Mouse (Mus musculus) hindbrain, embryonic 16.5 days (tissue): ENCODE measurements around the gene 9430097D07Rik. TPM values are rescaled to one million over a fixed set of nuclear protein-coding genes. Genes with fewer than 3 reads are reported as not detected.
A peak's percentile ranks its signal among the peaks of the same experiment; 100 is the strongest.

Experiments used
- ATAC-seq: fragments of 200-750 bp; cut with Nextera tagmentation; 2 replicates; pipeline ENCODE4 v1.8.0; 2017; ENCODE audit warnings: moderate TSS enrichment, moderate library complexity
- H3K27ac ChIP-seq: fragments of 300-500 bp; sonication (generic); 2 replicates; pipeline ENCODE4 v1.5.1; 2014; ENCODE audit warnings: low read depth, mild to moderate bottlenecking, control low read depth, low read length, moderate library complexity
- H3K27me3 ChIP-seq: fragments of 300-500 bp; sonication (generic); replicated peaks from 2 replicates; pipeline ENCODE4 v1.6.1; 2014; ENCODE audit warnings: low read length; ENCODE audit not compliant: control insufficient read depth, insufficient read depth
- H3K36me3 ChIP-seq: fragments of 300-500 bp; sonication (generic); 2 replicates; pipeline ENCODE4 v1.6.1; 2014; ENCODE audit warnings: mild to moderate bottlenecking, low read length, moderate library complexity, mixed read lengths; ENCODE audit not compliant: control insufficient read depth, insufficient read depth
- H3K4me1 ChIP-seq: fragments of 300-500 bp; sonication (generic); 2 replicates; pipeline ENCODE4 v1.6.1; 2014; ENCODE audit warnings: low read depth, low read length; ENCODE audit not compliant: control insufficient read depth, insufficient read depth
- H3K4me2 ChIP-seq: fragments of 300-500 bp; sonication (generic); 2 replicates; pipeline ENCODE4 v1.6.1; 2014; ENCODE audit warnings: mild to moderate bottlenecking, low read length, control low read depth, moderate library complexity
- H3K4me3 ChIP-seq: fragments of 300-500 bp; sonication (generic); 2 replicates; pipeline ENCODE4 v1.5.1; 2014; ENCODE audit warnings: mild to moderate bottlenecking, low read length, control low read depth, moderate library complexity
- H3K9ac ChIP-seq: fragments of 300-500 bp; sonication (generic); 2 replicates; pipeline ENCODE4 v1.6.1; 2014; ENCODE audit warnings: low read depth, mild to moderate bottlenecking, control low read depth, low read length, moderate library complexity
- H3K9me3 ChIP-seq: fragments of 300-500 bp; sonication (generic); 2 replicates; pipeline ENCODE4 v1.6.1; 2014; ENCODE audit warnings: mild to moderate bottlenecking, low read length, moderate library complexity; ENCODE audit not compliant: control insufficient read depth
- WGBS: fragments of 180-500 bp; shearing (Covaris S2); extraction: QIAGEN DNeasy Blood & Tissue Kit; methylation state at CpG from one replicate; pipeline ENCODE4 v1.1.7; 2014; 5-methylcytosine and 5-hydroxymethylcytosine counted together
- polyA plus RNA-seq: library from polyadenylated mRNA; unstranded; fragments of >200 nt; fragmentation: Nextera tagmentation; extraction: Ambion mirVana; gene quantifications from 2 replicates; pipeline ENCODE4 v1.2.1, GENCODE M21; 2015

9430097D07Rik gene
- polyA plus RNA-seq, 1 experiment from 2014 or later: 1.6 TPM

DNA sequence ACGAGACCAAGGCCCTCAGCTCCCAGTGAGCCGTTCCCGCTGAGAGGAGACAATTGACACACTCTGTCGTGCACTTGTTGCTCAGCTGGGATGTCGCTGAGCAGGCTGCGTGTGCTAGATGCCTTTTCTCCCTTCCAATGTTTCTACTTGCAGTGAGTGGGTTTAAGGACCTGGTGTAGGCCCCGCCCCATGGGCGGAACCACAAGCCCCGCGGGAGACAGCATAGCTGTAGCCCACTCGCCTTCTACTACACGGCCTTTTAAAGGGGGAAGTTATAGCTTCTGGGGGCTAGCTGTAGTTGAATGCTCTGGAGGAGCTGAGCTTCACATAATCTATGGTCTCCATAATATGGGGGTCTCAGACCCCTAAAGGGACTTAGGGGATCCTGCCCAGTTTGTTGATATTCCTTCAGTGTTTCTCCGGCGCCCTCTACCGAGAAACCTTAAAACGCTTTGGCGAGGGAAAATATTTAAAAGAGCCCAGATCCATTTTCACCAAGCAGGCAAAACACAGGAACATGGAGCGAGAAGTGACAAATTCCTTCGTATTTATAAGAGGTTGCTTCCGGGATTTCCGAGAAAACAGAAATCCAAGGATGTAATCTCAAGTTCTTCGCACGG lies 35.2 kb upstream of the 9430097D07Rik start:
- H3K36me3 ChIP-seq: peaks cover 10% of the 10 kb centered on the region; the same call in 1 of the 2 replicates
- H3K27me3 ChIP-seq: no peaks in the 10 kb centered on the region
- peaks cover 16% of the 10 kb centered on the region for H3K4me1 ChIP-seq
- no peaks in the 10 kb centered on the region for H3K9me3 ChIP-seq
- 18% methylated on average over 23 of the region's 23 CpGs for WGBS
- H3K27ac ChIP-seq: no peak overlapping the region
- H3K9ac ChIP-seq: no peak overlapping the region
- ATAC-seq: no peak
- H3K4me2 ChIP-seq: peak overlapping the region; percentile 52
- H3K4me3 ChIP-seq: peak overlapping the region; percentile 25; the same call in 1 of the 2 replicates

DNA sequence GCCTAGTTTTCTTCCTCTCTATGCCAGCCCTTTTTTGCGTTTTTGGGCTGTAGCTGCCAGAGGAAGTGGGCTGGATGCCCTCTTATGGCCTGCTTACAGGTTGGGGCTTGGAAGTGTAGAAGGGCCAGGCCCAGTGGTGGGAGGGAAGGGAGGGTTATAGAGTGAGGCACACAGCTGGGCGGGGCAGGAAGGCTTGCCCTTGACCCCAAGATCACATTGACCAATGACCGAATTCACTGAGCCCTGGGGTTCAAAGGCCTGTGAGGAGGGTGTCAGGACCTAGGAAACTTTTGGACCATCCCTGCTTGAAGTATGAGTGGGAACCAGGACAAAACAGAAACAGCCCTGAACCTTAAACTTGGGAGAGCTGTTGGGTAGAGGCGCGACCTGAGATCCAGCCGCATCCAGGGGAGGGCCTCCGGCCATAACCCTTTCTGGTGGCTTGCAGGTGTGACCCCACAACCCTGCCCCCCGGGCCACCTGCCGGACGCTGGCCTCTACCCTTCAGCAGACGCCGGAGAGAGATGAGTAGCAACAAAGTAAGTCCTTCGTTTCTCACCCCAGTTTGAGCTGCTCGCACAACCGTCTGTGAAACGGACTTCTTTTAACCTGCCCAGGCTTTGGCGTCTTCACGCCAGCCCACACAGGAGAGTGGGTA lies 33.4 kb upstream of the 9430097D07Rik start:
- Histone ChIP-seq H3K4me1 (peaks cover 16% of the 10 kb centered on the region), H3K4me3 (peak overlapping the region; percentile 84), H3K9ac (no peak overlapping the region), H3K4me2 (peak overlapping the region; percentile 86), H3K36me3 (peaks cover 2% of the 10 kb centered on the region; the same call in 1 of the 2 replicates), H3K27me3 (no peaks in the 10 kb centered on the region), H3K9me3 (no peaks in the 10 kb centered on the region), H3K27ac (no peak overlapping the region)
- WGBS: 38% methylated on average over 18 of the region's 18 CpGs
- ATAC-seq: no peak

DNA sequence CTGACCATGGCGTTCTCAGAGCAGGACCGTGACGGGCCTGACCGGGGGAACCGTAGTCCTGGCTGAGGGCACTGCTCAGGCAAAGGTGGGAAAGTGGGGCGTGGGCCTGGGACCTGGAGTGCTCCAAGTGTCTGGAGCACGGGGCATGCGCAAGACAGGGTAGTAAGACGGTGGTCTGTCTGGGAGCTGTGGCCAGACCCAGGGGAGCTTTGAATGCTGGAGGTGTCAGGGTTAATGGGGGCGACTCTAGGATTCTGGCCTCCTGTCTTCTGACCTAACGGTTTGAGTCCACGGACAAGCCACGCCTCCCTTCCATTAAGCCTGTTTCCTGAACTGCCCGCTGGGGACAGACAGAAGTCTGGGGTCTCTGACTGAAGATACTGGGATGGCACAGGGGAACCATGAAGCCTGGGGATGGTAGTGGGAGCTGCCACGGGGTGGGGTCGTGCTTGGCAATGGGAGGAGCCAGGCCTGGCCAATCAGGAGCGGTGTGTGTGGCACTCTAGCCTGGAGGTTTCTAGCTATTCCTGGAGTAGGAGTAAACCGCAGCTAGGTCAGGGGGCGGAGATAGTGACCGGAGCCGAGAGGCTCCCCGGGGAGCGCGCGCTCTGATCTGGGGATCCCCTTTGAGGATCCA lies 32.8 kb upstream of the 9430097D07Rik start:
- H3K9me3 ChIP-seq: no peaks in the 10 kb centered on the region
- peak overlapping the region; percentile 86 for H3K4me2 ChIP-seq
- peaks cover 2% of the 10 kb centered on the region; the same call in 1 of the 2 replicates for H3K36me3 ChIP-seq
- peaks cover 16% of the 10 kb centered on the region for H3K4me1 ChIP-seq
- WGBS: 9% methylated on average over 25 of the region's 25 CpGs
- no peaks in the 10 kb centered on the region for H3K27me3 ChIP-seq
- ATAC-seq: peak; percentile 40; the same call in 1 of the 2 replicates
- no peak overlapping the region for H3K9ac ChIP-seq
- peak overlapping the region; percentile 84 for H3K4me3 ChIP-seq
- H3K27ac ChIP-seq: no peak overlapping the region; the same call in 1 of the 2 replicates

DNA sequence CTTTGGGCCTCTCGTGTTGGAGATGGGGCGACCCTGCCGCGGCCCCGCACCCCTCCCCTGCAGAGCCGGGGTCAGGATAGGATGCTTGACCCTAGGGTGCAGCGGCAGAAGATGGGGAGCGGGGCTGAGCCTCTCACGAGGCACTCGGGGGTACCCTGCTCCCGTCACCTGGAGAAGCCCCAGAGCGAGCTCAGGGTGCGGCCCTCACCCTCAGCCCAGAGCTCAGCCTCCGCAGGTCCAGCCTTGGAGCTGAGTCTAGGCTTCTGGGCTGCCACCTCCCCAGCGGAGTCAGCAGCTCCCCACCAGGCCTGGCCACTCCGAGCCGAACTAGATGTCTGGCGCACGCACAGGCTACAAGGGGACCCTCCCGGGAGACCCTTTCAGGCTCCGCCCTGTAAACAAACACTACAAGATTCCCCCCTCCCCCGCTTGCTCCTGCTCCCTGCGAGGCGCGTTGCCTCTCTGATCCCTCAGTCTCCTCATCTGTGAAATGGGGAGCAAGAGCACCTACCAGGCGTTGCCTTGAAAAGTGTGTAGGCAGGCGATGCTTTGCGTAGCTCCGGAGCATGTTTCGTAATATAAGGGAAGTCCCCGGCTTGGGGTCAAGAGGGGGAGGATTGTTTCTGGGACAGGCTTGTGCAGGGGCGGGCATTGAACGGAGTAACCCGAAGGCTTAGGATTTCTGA lies 31.9 kb upstream of the 9430097D07Rik start:
- no peaks in the 10 kb centered on the region for H3K9me3 ChIP-seq
- H3K36me3 ChIP-seq: peaks cover 2% of the 10 kb centered on the region; the same call in 1 of the 2 replicates
- peak overlapping the region; percentile 84 for H3K4me3 ChIP-seq
- peak overlapping the region; percentile 88 for H3K9ac ChIP-seq
- peak overlapping the region; percentile 86 for H3K4me2 ChIP-seq
- H3K4me1 ChIP-seq: peaks cover 16% of the 10 kb centered on the region
- ATAC-seq: peak; percentile 63
- peak overlapping the region; percentile 51 for H3K27ac ChIP-seq
- no peaks in the 10 kb centered on the region for H3K27me3 ChIP-seq
- WGBS: 7% methylated on average over 34 of the region's 34 CpGs

DNA sequence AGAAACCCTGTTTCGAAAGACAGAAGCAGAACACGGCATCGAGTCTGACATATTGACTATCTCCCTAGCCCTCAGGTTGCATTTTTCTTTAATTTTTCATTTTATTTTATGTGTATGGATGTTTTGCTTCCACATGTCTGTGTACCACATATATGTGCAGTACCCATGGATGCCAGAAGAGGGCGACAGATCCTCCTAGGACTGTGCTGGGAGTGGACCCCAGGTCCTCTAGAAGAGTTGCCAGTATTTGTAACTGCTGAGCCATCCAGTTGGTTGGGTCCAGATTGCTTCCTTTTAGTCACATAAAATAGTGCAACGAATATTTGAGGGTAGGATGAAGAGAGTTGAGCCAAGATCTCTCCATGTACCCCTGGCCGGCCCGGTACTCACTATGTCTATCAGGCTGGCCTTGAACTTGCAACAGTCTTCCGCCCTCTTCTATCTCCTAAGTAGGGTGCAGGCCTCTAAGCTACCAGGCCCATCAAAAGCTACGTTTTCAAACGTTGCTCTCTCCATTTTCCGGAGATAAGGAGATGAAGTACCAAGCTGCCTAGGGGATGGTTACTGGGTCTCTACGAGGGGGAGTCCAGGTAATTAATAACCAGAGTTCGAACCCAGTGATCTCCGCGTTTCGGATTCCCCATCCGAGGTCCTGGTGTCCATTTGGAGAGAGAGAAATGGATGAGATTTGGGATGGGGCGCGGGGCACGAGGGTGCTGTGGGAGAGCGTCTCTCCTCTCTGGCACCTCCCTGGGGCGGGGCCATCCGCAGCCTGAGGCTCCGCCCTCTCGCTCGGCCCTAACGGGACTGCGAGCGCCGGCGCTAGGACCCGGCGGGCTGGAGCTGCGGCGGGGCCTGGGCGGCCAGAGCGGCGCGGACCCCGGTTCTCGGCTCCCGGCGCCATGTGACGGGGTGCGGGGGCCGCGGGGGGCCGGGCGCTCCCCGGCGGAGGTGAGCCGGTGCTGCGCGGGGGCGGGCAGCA lies 31.0 kb upstream of the 9430097D07Rik start:
- peak overlapping the region; percentile 86 for H3K4me2 ChIP-seq
- ATAC-seq: peak; percentile 86
- peaks cover 16% of the 10 kb centered on the region for H3K4me1 ChIP-seq
- H3K4me3 ChIP-seq: peak overlapping the region; percentile 84
- H3K9me3 ChIP-seq: no peaks in the 10 kb centered on the region
- no peaks in the 10 kb centered on the region for H3K36me3 ChIP-seq
- H3K27me3 ChIP-seq: no peaks in the 10 kb centered on the region
- peak overlapping the region; percentile 88 for H3K9ac ChIP-seq
- peak overlapping the region; percentile 51 for H3K27ac ChIP-seq
- 19% methylated on average over 29 of the region's 55 CpGs for WGBS

DNA sequence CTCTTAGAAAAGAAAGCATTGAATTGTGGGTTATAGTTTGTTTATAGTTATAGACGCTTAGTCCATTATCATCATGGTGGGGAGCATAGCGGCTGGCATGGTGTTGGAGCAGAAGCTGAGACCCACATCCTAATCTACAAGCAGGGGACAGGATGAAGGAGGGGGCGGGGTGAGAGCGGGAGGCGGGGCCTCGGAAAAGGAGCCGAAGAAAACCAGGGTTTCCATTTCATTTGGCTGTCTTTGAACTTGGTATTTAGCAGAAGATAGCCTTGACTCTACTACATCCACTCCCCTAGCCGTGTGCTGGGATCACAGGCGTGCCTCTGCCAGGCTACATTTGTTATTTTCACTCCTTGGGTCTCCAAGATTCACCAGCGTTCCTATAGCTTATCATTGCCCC lies 29.1 kb upstream of the 9430097D07Rik start:
- no peak overlapping the region for H3K9ac ChIP-seq
- H3K4me1 ChIP-seq: peaks cover 16% of the 10 kb centered on the region
- H3K9me3 ChIP-seq: no peaks in the 10 kb centered on the region
- no peak overlapping the region for H3K27ac ChIP-seq
- WGBS: 51% methylated on average over 10 of the region's 10 CpGs
- H3K4me3 ChIP-seq: no peak overlapping the region
- H3K36me3 ChIP-seq: no peaks in the 10 kb centered on the region
- no peaks in the 10 kb centered on the region for H3K27me3 ChIP-seq
- H3K4me2 ChIP-seq: no peak overlapping the region
- ATAC-seq: no peak

DNA sequence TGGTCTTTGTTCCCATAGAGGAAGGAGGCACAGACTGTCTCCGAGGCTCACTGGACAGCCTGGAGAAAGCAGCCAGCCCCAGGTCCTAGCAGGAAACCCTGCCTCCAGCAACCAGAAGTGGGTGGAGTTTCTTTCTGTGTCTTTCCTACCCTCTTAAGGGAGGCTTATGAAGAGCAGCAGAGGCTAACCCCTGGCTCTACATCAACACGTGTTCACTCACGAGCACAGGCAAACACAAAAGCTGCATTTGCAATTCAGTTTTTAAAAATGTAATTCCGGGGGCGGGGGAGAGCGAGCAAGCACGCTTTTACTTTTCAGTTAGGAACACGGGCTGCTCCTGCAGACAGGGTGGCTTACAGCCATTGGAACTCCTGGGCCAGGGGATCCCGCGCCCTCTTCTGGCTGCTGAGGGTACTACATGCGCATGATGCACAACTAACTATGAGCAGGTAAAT lies 27.1 kb upstream of the 9430097D07Rik start:
- Histone ChIP-seq H3K4me3 (peak overlapping the region; percentile 27), H3K4me2 (peak overlapping the region; percentile 48), H3K9me3 (no peaks in the 10 kb centered on the region), H3K9ac (0 out of 2 replicates have a peak overlapping the region, but pooled peaks have one; percentile 7), H3K27ac (no peak overlapping the region), H3K36me3 (no peaks in the 10 kb centered on the region), H3K4me1 (peaks cover 4% of the 10 kb centered on the region; the same call in 1 of the 2 replicates), H3K27me3 (no peaks in the 10 kb centered on the region)
- 1% methylated on average over 11 of the region's 11 CpGs for WGBS
- ATAC-seq: no peak

DNA sequence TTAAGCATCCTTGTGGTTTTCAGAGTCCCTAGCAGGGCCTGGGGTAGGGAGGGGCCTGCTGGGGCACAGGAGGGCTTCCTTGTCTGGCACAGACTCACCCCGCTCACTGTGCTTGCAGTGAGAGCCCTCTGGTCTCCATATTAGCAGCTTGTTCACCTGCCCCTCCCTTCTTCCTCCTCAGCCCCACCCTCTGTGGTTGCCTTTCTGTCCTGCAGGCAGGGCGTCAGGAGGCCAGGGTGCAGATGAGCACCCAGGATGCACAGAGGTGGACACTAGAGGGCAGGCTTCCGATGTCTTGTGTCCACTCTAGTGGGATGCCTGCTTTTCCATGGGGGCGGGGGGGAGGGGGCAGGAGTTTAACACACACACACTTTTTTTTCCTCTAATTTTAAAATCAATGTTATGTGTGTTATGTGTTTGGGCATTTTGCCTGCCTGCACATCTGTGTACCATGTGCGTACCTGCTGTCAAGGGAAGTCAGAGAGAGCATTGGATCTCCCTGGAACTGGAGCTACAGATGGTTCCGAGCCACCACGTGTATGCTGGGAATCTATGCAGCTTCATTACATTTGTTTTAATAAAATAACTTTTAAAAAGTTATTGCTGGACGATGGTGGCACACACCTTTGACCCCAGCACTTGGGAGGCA lies 26.1 kb upstream of the 9430097D07Rik start:
- H3K9me3 ChIP-seq: no peaks in the 10 kb centered on the region
- no peak overlapping the region for H3K4me2 ChIP-seq
- H3K36me3 ChIP-seq: no peaks in the 10 kb centered on the region
- no peaks in the 10 kb centered on the region for H3K27me3 ChIP-seq
- no peaks in the 10 kb centered on the region for H3K4me1 ChIP-seq
- ATAC-seq: peak; percentile 31; the same call in 1 of the 2 replicates
- H3K27ac ChIP-seq: no peak overlapping the region
- H3K9ac ChIP-seq: no peak overlapping the region
- H3K4me3 ChIP-seq: no peak overlapping the region
- WGBS: 34% methylated on average over 8 of the region's 8 CpGs
